Mouse (Mus musculus) thymus, postnatal 0 days (tissue): ENCODE data around the gene Ifne. TPM values are rescaled to one million over a fixed set of nuclear protein-coding genes. Genes with fewer than 3 reads are reported as not detected.

Experiments
- DNase-seq: peaks from one replicate; pipeline ENCODE4 v3.0.0-alpha.2; 2015; ENCODE audit warnings: low spot score
- polyA plus RNA-seq: library from polyadenylated mRNA; unstranded; fragments of >200 nt; fragmentation: Nextera tagmentation; extraction: Ambion mirVana; gene quantifications from 2 replicates; pipeline ENCODE4 v1.2.1, GENCODE M21; 2015

Ifne gene
- not detected in 2 replicates for polyA plus RNA-seq

DNA sequence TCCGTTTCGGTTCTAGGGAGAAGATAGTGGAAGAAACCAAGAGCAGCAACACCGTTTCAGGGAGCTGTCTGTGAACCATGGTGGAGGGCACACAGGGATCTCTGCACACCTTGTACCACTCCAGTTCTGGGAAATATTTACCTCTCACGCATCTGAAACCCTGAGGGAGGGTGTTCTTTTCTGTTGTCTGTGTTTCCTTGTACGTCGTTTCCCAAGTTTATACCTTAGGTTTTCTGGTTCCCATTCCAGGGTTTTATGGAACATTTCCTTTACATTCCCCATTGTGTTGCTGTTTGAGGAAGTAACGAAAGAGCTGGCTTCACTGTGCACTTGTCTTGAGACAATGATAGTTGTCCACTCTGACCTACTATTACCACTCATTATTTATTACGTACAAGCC lies at the start of gene Ifne:
Gene Ifne (minus strand): TSS at position 101 of the 400 bp plus-strand sequence.
- DNase-seq = no peak

DNA sequence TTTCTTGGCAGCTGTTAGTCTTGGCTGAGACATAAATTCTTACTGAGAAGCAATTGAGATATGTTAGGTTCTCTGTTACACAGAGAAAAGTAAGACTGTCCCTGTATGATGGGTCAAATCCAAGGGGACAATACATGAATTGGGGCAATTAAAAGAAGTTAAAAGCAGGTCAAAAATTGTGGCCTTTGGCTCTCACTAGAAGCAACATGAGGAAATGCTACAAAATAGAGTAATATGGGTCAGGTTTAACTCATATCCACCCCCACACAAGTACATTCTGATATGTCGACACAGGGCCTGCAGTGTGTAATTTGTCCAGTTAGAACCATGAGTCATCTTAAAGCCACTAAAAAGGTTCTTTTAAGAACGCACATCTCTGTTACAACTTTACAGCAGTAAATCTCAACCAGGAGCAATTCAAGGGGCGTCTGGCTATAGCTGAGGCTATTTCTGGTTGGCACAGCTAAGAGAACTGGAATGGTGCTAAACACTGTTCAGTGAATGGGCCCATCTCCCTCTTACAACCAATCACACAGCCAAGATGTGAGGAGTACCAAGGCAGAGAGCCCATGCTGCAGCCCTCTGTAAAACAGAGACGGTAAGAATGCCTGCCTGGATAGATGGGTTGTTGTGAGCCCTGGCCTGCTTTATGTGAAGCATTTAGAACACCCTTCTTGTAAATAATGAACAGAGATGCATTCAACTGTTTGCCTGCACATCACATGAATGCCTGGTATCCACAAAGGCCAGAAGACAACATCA lies 48.5 kb upstream of the Ifne start:
- DNase-seq = no peak

GRCm38 (mm10) chr4:88927850-88928249 lies 47.8 kb upstream of the Ifne start:
- DNase-seq = no peak

GRCm38 (mm10) chr4:88926637-88927036 lies 46.6 kb upstream of the Ifne start:
- no peak for DNase-seq

DNA sequence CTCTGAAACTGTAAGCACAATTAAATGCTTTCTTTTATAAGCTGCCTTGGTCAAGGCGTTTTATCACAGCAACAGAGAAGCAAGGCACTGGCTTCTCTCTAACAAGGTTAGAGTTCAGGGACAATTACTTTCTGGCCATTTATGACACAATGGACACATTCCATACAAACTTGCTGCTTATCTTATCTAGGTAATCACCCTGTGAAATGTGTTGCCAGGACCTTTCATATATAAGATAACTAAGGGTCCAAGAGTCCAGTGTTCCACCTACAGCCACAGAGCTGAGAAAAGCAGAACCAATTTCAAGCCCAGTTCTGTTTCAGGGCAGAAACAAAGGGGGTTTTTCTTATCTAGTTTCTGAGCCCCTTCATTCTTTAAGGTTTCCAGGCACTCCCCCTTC lies 46.1 kb upstream of the Ifne start:
- DNase-seq = no peak

- no peak for DNase-seq
Measured at GRCm38 (mm10) chr4:88925456-88925855, 45.5 kb upstream of the Ifne start.

GRCm38 (mm10) chr4:88921280-88921679 lies 41.3 kb upstream of the Ifne start:
- DNase-seq = no peak

- DNase-seq = no peak
Measured at GRCm38 (mm10) chr4:88917770-88918460, 37.9 kb upstream of the Ifne start.

DNA sequence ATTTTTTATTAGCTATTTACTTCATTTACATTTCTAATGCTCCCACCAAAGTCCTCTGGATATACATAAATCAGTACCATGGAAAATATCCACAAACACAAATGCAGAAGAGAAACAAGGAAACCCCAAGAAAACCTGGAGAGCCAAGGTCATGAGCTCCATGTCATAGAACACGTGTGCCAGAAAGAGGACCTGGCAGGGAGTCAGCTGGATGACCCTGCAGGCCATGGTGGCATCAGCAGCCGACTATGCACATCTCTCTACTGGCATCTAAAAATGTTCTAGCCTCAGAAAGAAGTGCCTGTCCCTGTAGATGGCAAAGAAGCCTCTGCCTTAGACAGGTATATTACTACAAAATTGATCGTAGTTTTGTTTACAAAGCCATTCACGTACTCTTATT lies 36.3 kb upstream of the Ifne start:
- DNase-seq = no peak

GRCm38 (mm10) chr4:88913984-88914383 lies 34.0 kb upstream of the Ifne start:
- no peak for DNase-seq

- no peak for DNase-seq
Measured at GRCm38 (mm10) chr4:88912882-88913281, 32.9 kb upstream of the Ifne start.

- DNase-seq = no peak
Measured at GRCm38 (mm10) chr4:88912187-88912586, 32.2 kb upstream of the Ifne start.

DNA sequence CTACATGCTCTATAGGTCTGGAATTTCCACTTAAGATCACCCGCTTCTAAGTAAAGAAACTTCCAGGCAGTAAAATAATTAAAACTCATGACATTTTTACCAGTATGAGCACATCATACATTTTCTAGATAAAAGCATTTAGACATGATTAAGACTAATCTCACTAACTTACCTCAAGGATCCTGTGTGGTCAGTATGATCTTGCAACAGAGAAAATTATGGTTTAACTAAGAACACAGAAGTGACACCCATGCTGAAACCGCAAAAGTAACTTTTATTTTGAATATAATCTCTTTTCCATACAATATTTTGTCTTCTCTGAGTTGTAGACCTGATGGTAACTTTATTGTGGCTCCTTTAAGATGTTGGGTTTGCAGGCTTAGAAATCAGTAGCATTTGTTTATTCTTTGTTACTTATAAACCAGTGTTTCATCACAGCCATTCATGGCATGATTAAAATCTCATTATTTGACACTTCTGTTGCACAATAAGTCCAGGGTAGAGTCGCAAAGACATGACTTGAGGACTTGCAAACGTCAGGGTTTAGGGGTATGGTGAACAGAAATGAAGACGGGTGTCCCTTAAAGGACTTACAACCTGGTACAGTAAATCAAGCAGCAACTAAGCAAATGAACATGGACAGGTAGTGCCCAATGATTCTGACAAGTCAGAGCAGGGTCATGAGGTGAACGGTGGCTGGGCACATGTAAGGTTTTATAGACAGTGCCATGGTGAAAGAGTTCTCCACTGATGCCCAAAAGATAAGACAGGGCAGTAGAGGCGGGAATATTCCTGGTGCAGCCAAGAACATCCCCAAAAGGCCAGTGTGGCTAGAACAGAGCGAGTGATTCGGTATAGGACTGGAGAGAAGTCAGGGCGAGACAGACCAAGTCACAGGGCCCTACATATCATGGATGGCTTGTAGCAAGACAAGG lies 29.9 kb upstream of the Ifne start:
- no peak for DNase-seq

- no peak for DNase-seq
Measured at GRCm38 (mm10) chr4:88893201-88893754, 13.3 kb upstream of the Ifne start.

DNA sequence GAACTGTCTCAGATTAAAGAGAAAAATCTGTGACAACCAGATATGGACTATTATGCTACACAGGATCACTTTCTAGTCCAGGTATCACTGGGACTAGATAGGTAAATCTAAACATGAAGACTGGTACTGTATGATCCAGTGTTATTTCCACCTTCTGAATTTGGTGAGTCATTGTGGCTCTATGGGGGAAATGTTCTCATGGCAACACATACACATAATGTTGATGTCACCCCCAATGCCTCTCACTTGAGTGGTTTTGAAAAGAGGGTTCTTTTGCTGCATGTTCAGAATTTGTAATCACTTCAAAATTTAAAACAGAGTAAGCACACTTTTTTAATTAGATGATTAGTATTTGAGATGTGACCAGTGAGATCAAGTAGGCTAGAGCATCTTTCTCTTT lies 8.2 kb upstream of the Ifne start:
- no peak for DNase-seq

DNA sequence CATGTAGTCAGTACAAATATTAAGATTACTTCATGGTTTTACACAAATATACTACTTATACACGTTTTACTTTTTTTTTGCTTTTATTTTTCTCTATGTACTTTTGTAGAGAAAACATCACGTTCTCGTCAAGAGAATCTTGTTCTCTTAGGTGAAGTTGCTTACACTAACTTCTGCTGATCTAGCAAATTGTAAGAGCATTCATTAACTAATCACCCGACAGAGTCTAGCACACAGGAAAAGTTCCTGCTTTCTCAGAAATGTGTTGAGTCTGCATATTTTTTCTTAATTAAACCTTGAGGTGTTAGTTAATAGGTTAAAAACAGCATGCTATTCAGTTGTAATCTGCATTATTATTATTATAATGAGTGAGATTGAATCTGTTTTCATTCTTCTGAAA lies 1.2 kb downstream of the Ifne start:
- DNase-seq = no peak

- DNase-seq = peak; percentile 25
Measured at GRCm38 (mm10) chr4:88878246-88878645, 1.8 kb downstream of the Ifne start.

- DNase-seq = no peak
Measured at GRCm38 (mm10) chr4:88876520-88876919, 3.5 kb downstream of the Ifne start.

DNA sequence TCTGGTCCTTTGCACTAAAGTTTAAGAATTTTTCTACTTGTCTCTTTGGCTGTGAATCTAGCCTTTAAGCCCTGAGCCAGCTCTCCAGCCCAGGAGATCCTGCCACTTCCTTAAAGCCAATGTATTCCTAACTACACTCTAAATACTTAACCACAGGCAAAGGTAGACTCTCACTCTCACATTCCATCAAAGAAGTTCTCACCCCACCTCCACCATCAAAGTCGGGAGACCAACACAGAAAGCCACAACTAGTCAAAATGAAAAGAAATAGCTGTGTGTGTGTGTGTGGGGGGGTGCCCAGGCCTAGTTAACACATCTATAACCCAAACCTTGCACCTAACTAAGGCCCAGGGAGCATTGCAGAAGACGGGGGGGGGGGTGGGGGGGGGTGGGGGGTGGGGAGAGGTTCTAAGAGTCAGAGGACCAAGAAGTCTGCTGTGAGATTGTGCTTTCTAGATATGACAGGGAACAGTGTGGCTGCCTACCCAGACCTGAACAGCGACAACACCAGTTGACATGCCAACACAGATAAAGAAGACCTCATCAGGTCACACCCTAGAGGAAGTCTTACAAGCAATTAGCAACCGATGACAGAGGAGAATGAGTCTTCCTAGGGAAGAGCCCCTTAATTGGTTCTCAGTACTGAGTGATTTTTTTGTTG lies 4.4 kb downstream of the Ifne start:
- DNase-seq = no peak

DNA sequence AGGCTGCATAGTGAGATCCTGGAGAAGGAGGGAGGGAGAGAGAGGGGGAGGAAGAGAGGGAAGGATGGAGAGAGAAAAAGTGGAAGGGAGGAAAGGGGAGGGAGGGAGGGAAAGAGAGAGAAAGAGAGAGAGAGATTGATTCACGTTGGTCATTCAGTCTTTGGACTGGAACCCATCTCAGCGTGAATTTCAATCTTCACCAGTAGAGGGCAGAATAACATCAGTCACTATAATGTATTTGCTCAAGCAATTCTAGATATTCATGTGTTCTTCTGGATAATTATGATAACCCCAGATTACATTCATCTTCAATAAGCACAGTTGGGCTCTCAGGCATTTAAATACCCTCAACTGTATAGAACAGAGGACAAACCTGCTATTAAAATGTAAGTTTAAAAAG lies 7.3 kb downstream of the Ifne start:
- peak; percentile 43 for DNase-seq
